Mouse (Mus musculus) MEL (cell line): ENCODE measurements at regions not wholly inside any gene's neighbourhood (a gene's known extent, or its start where the extent isn't known, plus 50 kb on each side); places are given as distances from the start of the nearest gene placed in this dataset.

ENCODE experiments used
- CTCF ChIP-seq, 3 experiments: IDR thresholded peaks in 2 of 3; conservative IDR thresholded peaks in 1 of 3; 2 replicates each; pipeline ENCODE4 v1.5.1; 2011 to 2012; ENCODE audit warnings: low read length in 3 of 3, low read depth in 2 of 3, mild to moderate bottlenecking in 2 of 3, improper control_type of control experiment in 1 of 3, inconsistent platforms in 1 of 3, mixed read lengths in 1 of 3, moderate library complexity in 1 of 3; ENCODE audit not compliant: control insufficient read depth in 1 of 3, insufficient read depth in 1 of 3, poor library complexity in 1 of 3, severe bottlenecking in 1 of 3
- EP300 ChIP-seq, 2 experiments: IDR thresholded peaks; 2 replicates each; pipeline ENCODE4 v1.6.1; 2011; ENCODE audit warnings: improper control_type of control experiment in 2 of 2, low read length in 2 of 2, low read depth in 1 of 2, mild to moderate bottlenecking in 1 of 2
- MAX ChIP-seq: IDR thresholded peaks from 2 replicates; pipeline ENCODE4 v1.6.1; 2011; ENCODE audit warnings: low read length, improper control_type of control experiment
- POLR2A ChIP-seq, 2 experiments: IDR thresholded peaks; 2 replicates each; pipeline ENCODE4 v1.6.1; 2011 to 2012; ENCODE audit warnings: low read length in 2 of 2, mild to moderate bottlenecking in 2 of 2, control low read depth in 1 of 2, improper control_type of control experiment in 1 of 2, low read depth in 1 of 2, moderate library complexity in 1 of 2; ENCODE audit not compliant: control insufficient read depth in 1 of 2, insufficient read depth in 1 of 2, poor library complexity in 1 of 2
- USF2 ChIP-seq, 2 experiments: IDR thresholded peaks; 2 replicates each; pipeline ENCODE4 v1.6.1; 2011 to 2012; ENCODE audit warnings: improper control_type of control experiment in 2 of 2, low read length in 2 of 2, borderline replicate concordance in 1 of 2, inconsistent platforms in 1 of 2, low read depth in 1 of 2, mild to moderate bottlenecking in 1 of 2; ENCODE audit not compliant: insufficient read depth in 1 of 2

DNA sequence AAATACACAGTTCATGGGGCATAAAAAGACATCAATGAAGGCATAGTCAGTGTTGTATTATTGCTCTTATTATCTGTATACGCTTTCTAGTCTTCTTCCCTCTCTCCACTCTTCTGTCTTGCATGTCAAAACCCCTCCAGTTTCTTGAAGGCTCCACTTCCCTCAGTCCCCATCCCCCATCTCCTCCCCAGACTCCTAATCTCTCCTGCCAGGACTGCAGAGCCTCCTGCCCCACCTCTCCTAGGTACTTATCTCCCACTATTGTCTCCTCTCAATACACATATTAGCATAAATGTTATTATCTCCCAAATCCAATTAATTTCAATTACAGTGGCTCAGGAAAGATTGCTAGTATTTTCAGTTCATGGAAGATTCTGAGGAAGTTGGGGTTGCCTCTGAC is 264.2 kb downstream of the Gm9195 start:
- TF ChIP-seq MAX: no peak
- TF ChIP-seq CTCF (IDR thresholded peaks at IDR 0.05 in 2 of 3, conservative IDR thresholded peaks at IDR 0.05 in 1 of 3; ENCODE audit: control insufficient read depth in 1 of 3, insufficient read depth in 1 of 3, low read depth in 2 of 3, low read length in 3 of 3, poor library complexity in 1 of 3, severe bottlenecking in 1 of 3): no peak
- TF ChIP-seq POLR2A (IDR thresholded peaks at IDR 0.05; ENCODE audit: control insufficient read depth in 1 of 2, insufficient read depth in 1 of 2, low read depth in 1 of 2, low read length in 2 of 2, poor library complexity in 1 of 2): no peak
- no peak for TF ChIP-seq EP300 (IDR thresholded peaks at IDR 0.05; ENCODE audit: low read depth in 1 of 2, low read length in 2 of 2)
- TF ChIP-seq USF2 (IDR thresholded peaks at IDR 0.05; ENCODE audit: borderline replicate concordance in 1 of 2, insufficient read depth in 1 of 2, low read depth in 1 of 2, low read length in 2 of 2): no peak
